Mouse (Mus musculus) bone marrow, adult 2 months (tissue): Measurements from ENCODE around the gene Cib1.

ENCODE experiments used
- CTCF ChIP-seq: fragments of 200-500 bp; IDR thresholded peaks from 2 replicates; pipeline ENCODE4 v1.5.1; 2011; ENCODE audit warnings: low read length, control low read depth; ENCODE audit not compliant: control insufficient read depth, insufficient read depth
- POLR2A ChIP-seq: fragments of 200-500 bp; IDR thresholded peaks from 2 replicates; pipeline ENCODE4 v1.6.1; 2011; ENCODE audit warnings: low read depth, mild to moderate bottlenecking, control low read depth, low read length, borderline replicate concordance; ENCODE audit not compliant: control insufficient read depth

DNA sequence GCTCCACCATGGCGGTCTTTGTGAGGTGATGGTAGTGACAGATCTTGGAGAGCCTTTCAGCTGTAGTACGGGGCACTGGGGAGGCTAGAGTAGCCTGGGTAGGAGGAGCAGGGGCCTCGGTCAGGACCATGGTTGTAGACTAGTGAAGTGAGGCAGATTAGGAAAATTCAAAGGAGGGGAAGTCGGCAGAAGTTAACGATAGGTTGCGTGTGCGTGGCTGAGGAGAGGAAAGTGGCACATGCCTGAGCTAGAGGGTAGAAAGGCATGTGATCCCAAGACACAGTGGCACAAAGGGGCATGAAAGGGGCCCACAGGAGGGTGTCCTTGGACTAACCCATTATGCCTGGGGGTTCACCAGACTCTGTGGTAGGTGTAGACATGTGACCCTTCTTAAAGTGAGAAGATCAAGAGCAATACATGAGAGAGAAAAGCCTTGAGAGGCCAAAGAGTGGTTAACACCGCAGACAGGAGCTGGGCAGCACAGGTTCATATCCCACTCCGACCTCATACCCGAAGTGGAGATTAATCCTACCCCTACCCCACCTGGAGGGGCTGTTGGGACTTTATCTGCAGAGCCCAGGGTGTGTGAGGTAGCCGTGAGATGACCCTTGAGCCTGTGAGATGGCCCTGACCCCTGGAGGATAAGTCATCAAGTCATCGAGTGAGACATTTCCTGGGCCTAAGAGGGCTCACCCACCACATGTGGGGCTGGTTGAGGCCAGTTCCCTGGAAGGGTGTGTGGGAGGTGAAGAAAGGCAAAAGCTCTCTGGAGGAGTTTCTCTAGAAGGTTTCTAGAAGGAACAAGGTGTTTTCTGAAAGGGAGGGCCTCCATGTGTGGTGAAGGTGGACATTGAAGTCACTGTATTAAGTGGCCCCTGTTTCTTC, 26.7 kb downstream of the Cib1 start:
- TF ChIP-seq CTCF (no peak), POLR2A (no peak)
